ENCODE assay signal across 8 mouse cellular contexts in the genomic region with DNA sequence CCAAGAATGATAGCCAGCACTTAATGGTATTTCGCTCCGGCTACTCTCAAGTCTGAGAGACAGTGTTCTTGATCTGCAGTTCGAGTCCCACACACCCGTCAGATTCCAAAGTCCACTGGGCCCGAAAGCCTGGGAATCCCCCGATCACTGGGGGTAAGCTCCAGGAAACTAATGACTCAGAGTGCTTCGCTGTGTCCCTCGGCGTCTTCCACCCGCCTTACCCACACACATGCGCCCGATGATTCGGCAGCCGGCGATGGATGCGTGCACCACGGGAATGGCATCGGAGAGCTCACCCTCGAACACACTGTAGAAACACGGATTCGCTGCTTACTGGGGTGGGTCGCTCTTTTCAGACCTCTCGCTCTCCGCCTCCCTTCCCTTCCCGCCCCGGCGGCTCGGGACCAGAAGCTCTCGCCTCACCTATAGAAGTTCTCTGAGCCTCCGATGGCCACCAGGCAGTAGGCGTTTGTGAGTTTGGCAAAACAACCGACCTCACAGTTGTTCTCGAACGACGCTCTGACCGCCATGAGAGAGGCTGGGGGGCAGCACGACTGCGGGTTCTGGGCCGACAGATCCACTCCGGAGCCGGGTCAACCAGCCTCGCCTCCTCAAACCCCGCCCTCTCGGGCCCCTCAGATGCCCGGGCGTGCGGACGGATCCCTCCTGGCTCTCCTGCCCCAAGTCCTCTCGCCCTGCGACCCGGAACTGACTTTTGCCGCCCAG. TPM values are rescaled to one million over a fixed set of nuclear protein-coding genes. Genes with fewer than 3 reads are reported as not detected.
DNase-seq lines count a peak whose midpoint lies in the region; ATAC-seq and TF ChIP-seq lines count a peak whose summit lies in the region.

No protein-coding gene starts in this region.

- no peak for DNase-seq in frontal cortex, postnatal 36 days (ENCODE audit: low spot score in 2 of 2)
- peak; percentile 55 for DNase-seq in CD4-positive helper T cell, adult 2 months (ENCODE audit: low read depth, low spot score)
- DNase-seq in c-Kit-positive CD71-positive TER-119-positive erythroid progenitor cells, embryonic 14.5 days (ENCODE audit: low spot score): peak; percentile 40
- DNase-seq in hindbrain, postnatal 0 days (ENCODE audit: low spot score): no peak
- DNase-seq in liver, postnatal 0 days: peak; percentile 56
- no peak for DNase-seq in urinary bladder, postnatal 4 days (ENCODE audit: low spot score in 2 of 2)
- no peak for DNase-seq in ovary, postnatal 10 days (ENCODE audit: low spot score)

- TF ChIP-seq CTCF in hindbrain, postnatal 0 days (IDR thresholded peaks at IDR 0.05; ENCODE audit: low read depth): no peak
- no peak for TF ChIP-seq CTCF in liver, postnatal 0 days (IDR thresholded peaks at IDR 0.05; ENCODE audit: low read depth)

- peaks cover 26% of the 10 kb centered on the region; the same call in 1 of the 2 replicates for H3K36me3 ChIP-seq in hindbrain, postnatal 0 days (ENCODE audit: insufficient read depth, low read length)
- peaks cover 28% of the 10 kb centered on the region for H3K36me3 ChIP-seq in liver, postnatal 0 days (replicated peaks; ENCODE audit: insufficient read depth, low read length)

- H3K9ac ChIP-seq in hindbrain, postnatal 0 days (replicated peaks; ENCODE audit: low read length): peak overlapping the region; percentile 74
- H3K9ac ChIP-seq in liver, postnatal 0 days (replicated peaks): peak overlapping the region; percentile 93

- TF ChIP-seq EP300 in liver, postnatal 0 days (IDR thresholded peaks at IDR 0.05; ENCODE audit: low read depth): no peak

- 3% methylated on average over 52 of the region's 52 CpGs for WGBS in hindbrain, postnatal 0 days
- WGBS in liver, postnatal 0 days (ENCODE audit: insufficient replicate concordance): 1% methylated on average over 52 of the region's 52 CpGs

- 0 out of 2 replicates have a peak, but pooled peaks have one; percentile 20 for ATAC-seq in frontal cortex, adult (ENCODE audit: low TSS enrichment)
- ATAC-seq in hindbrain, postnatal 0 days: no peak; the same call in 1 of the 2 replicates
- peak; percentile 9 for ATAC-seq in liver, postnatal 0 days

- H3K4me1 ChIP-seq in hindbrain, postnatal 0 days (ENCODE audit: insufficient read depth, low read length): peaks cover 5% of the 10 kb centered on the region; the same call in 1 of the 2 replicates
- H3K4me1 ChIP-seq in liver, postnatal 0 days (ENCODE audit: insufficient read depth): peaks cover 16% of the 10 kb centered on the region

- H3K9me3 ChIP-seq in hindbrain, postnatal 0 days (ENCODE audit: low read length): no peaks in the 10 kb centered on the region
- no peaks in the 10 kb centered on the region for H3K9me3 ChIP-seq in liver, postnatal 0 days (ENCODE audit: low read length)

- H3K4me2 ChIP-seq in hindbrain, postnatal 0 days (ENCODE audit: low read depth, low read length): peak overlapping the region; percentile 84
- peak overlapping the region; percentile 89 for H3K4me2 ChIP-seq in liver, postnatal 0 days (ENCODE audit: low read depth, low read length)

- H3K27me3 ChIP-seq in hindbrain, postnatal 0 days (ENCODE audit: insufficient read depth, low read length): no peaks in the 10 kb centered on the region
- H3K27me3 ChIP-seq in liver, postnatal 0 days (ENCODE audit: insufficient read depth, low read length): no peaks in the 10 kb centered on the region

- peak overlapping the region; percentile 66 for H3K4me3 ChIP-seq in hindbrain, postnatal 0 days (ENCODE audit: low read length)
- H3K4me3 ChIP-seq in liver, postnatal 0 days (ENCODE audit: low read depth, low read length): peak overlapping the region; percentile 95

- peak overlapping the region; percentile 84 for H3K27ac ChIP-seq in hindbrain, postnatal 0 days
- H3K27ac ChIP-seq in liver, postnatal 0 days (ENCODE audit: low read depth): peak overlapping the region; percentile 97

RNA-seq across cellular contexts. Expression of gene Eif6, which starts 0.7 kb away (rescaled TPM):
- total RNA-seq in hindbrain, postnatal 0 days (2014; rRNA removed): 105 and 110 TPM in 2 replicates
- 138 and 144 TPM in 2 replicates for polyA plus RNA-seq in hindbrain, postnatal 0 days (2015; fragmentation: Nextera tagmentation; extraction: Ambion mirVana)
- polyA plus RNA-seq in liver, postnatal 0 days (2015; fragmentation: Nextera tagmentation; extraction: Ambion mirVana): 120 and 130 TPM in 2 replicates

RNA-seq across cellular contexts. Expression of gene BC029722, which starts 6.8 kb away (rescaled TPM):
- 31.9 and 35.4 TPM in 2 replicates for total RNA-seq in hindbrain, postnatal 0 days (2014; rRNA removed)
- 52.2 and 53.4 TPM in 2 replicates for polyA plus RNA-seq in hindbrain, postnatal 0 days (2015; fragmentation: Nextera tagmentation; extraction: Ambion mirVana)
- polyA plus RNA-seq in liver, postnatal 0 days (2015; fragmentation: Nextera tagmentation; extraction: Ambion mirVana): 6.6 and 7.5 TPM in 2 replicates

RNA-seq across cellular contexts. Expression of gene Fam83c, which starts 8.6 kb away (rescaled TPM):
- not detected in 2 replicates for total RNA-seq in hindbrain, postnatal 0 days (2014; rRNA removed)
- 0.10 and 0.15 TPM in 2 replicates for polyA plus RNA-seq in hindbrain, postnatal 0 days (2015; fragmentation: Nextera tagmentation; extraction: Ambion mirVana)
- 0.15 and 0.19 TPM in 2 replicates for polyA plus RNA-seq in liver, postnatal 0 days (2015; fragmentation: Nextera tagmentation; extraction: Ambion mirVana)

RNA-seq across cellular contexts. Expression of gene Mmp24, which starts 50.9 kb away (rescaled TPM):
- 161 and 179 TPM in 2 replicates for total RNA-seq in hindbrain, postnatal 0 days (2014; rRNA removed)
- polyA plus RNA-seq in hindbrain, postnatal 0 days (2015; fragmentation: Nextera tagmentation; extraction: Ambion mirVana): 12.2 and 12.4 TPM in 2 replicates
- polyA plus RNA-seq in liver, postnatal 0 days (2015; fragmentation: Nextera tagmentation; extraction: Ambion mirVana): not detected in 2 replicates

Comparison
In these comparisons a context has a peak if more than half of its experiments do, and no peak if none do; other contexts are left out.
1. DNase-seq: peak in CD4-positive helper T cell, adult 2 months (single experiment), c-Kit-positive CD71-positive TER-119-positive erythroid progenitor cells, embryonic 14.5 days (single experiment) and liver, postnatal 0 days (single experiment); none in frontal cortex, postnatal 36 days (0 of 2), hindbrain, postnatal 0 days (single experiment), urinary bladder, postnatal 4 days (0 of 2) and ovary, postnatal 10 days (single experiment).